19 mouse cellular contexts compared by ENCODE assay signal in the genomic region with DNA sequence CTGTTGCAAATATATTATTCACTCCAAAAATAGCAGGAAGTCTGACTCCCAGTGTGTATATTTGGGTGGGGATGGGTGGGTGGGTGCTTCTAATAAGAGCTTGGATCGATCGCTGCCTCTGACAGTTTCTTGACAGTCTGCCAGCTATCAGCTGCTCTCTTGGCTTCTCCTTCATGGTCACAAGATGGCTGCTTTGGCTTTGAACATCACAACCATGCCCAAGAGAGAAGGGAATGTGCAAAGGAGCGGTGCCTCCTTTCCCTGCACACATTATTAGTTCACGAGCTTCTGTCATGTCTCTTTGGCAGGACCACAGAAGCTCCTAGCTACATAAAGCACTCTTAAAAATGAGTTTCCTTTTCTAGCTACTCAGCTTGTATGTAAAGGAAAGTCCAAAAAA.
DNase-seq lines count a peak whose midpoint lies in the region; ATAC-seq and TF ChIP-seq lines count a peak whose summit lies in the region.
"Had no signal": no experiment of that assay in that cellular context is flagged by ENCODE, and none has a peak within 500 bp of the region (broad histone marks: within the 10 kb centered on the region; RNA-seq: fewer than 3 reads in every experiment).

No protein-coding gene starts in this region.

- no peak overlapping the region for H3K9ac ChIP-seq in forebrain, postnatal 0 days
- no peak overlapping the region for H3K9ac ChIP-seq in forebrain, embryonic 11.5 days (ENCODE audit: low read length)
- no peak overlapping the region for H3K9ac ChIP-seq in lung, postnatal 0 days (replicated peaks; ENCODE audit: low read depth)
- H3K9ac ChIP-seq: hindbrain, embryonic 15.5 days; liver, postnatal 0 days; neural tube, embryonic 13.5 days had no signal

- no peak for TF ChIP-seq EP300 in lung, postnatal 0 days (IDR thresholded peaks at IDR 0.05)

- H3K36me3 ChIP-seq in forebrain, postnatal 0 days (ENCODE audit: insufficient read depth), result no peaks in the 10 kb centered on the region
- no peaks in the 10 kb centered on the region for H3K36me3 ChIP-seq in forebrain, embryonic 11.5 days (ENCODE audit: control insufficient read depth, insufficient read depth, low read length)
- no peaks in the 10 kb centered on the region for H3K36me3 ChIP-seq in lung, postnatal 0 days (ENCODE audit: insufficient read depth, low read length)
- H3K36me3 ChIP-seq: hindbrain, embryonic 15.5 days; midbrain, embryonic 10.5 days; neural tube, embryonic 13.5 days had no signal

- TF ChIP-seq CTCF in forebrain, postnatal 0 days (IDR thresholded peaks at IDR 0.05; ENCODE audit: low read depth), result no peak
- no peak for TF ChIP-seq CTCF in brain, embryonic 14.5 days (IDR thresholded peaks at IDR 0.05; ENCODE audit: borderline replicate concordance, extremely low read depth, insufficient read depth, insufficient read length)
- TF ChIP-seq CTCF in lung, postnatal 0 days (IDR thresholded peaks at IDR 0.05), result no peak

- no peak overlapping the region for H3K4me3 ChIP-seq in forebrain, postnatal 0 days (ENCODE audit: low read depth, low read length)
- H3K4me3 ChIP-seq in forebrain, embryonic 11.5 days (ENCODE audit: low read depth, low read length), result no peak overlapping the region
- no peak overlapping the region for H3K4me3 ChIP-seq in lung, postnatal 0 days (ENCODE audit: low read depth, low read length)
- H3K4me3 ChIP-seq: hindbrain, embryonic 15.5 days; midbrain, embryonic 10.5 days; neural tube, embryonic 13.5 days had no signal

- TF ChIP-seq POLR2A in brain, embryonic 14.5 days (IDR thresholded peaks at IDR 0.05; ENCODE audit: borderline replicate concordance, extremely low read depth, insufficient read depth, insufficient read length, poor library complexity, severe bottlenecking), result no peak

- 0 out of 2 replicates have a peak, but pooled peaks cover 8% of the 10 kb centered on the region for H3K4me1 ChIP-seq in forebrain, postnatal 0 days (ENCODE audit: insufficient read depth)
- H3K4me1 ChIP-seq in forebrain, embryonic 11.5 days (replicated peaks; ENCODE audit: control insufficient read depth, insufficient read depth, low read length), result no peaks in the 10 kb centered on the region
- no peaks in the 10 kb centered on the region for H3K4me1 ChIP-seq in lung, postnatal 0 days (ENCODE audit: insufficient read depth, low read depth, low read length)
- H3K4me1 ChIP-seq: neural tube, embryonic 13.5 days had no signal

- H3K27ac ChIP-seq in forebrain, postnatal 0 days (ENCODE audit: low read depth, low read length), result no peak overlapping the region
- no peak overlapping the region for H3K27ac ChIP-seq in forebrain, embryonic 11.5 days (ENCODE audit: low read depth, low read length)
- H3K27ac ChIP-seq in lung, postnatal 0 days (ENCODE audit: low read length), result no peak overlapping the region
- H3K27ac ChIP-seq: hindbrain, embryonic 15.5 days; midbrain, embryonic 10.5 days; neural tube, embryonic 13.5 days had no signal

- no peak overlapping the region for H3K4me2 ChIP-seq in forebrain, postnatal 0 days (ENCODE audit: low read depth)
- no peak overlapping the region for H3K4me2 ChIP-seq in forebrain, embryonic 11.5 days (ENCODE audit: low read depth, low read length, severe bottlenecking)
- no peak overlapping the region for H3K4me2 ChIP-seq in lung, postnatal 0 days (replicated peaks; ENCODE audit: low read depth, low read length)
- H3K4me2 ChIP-seq: hindbrain, embryonic 15.5 days; neural tube, embryonic 13.5 days had no signal

- 42% methylated on average over 4 of the region's 4 CpGs for WGBS in forebrain, postnatal 0 days
- WGBS in forebrain, embryonic 11.5 days, result 91% methylated on average over 4 of the region's 4 CpGs
- 45% methylated on average over 4 of the region's 4 CpGs for whole genome bisulfite sequencing in lung, postnatal 0 days

- no peaks in the 10 kb centered on the region for H3K27me3 ChIP-seq in forebrain, postnatal 0 days (ENCODE audit: insufficient read depth, low read length)
- no peaks in the 10 kb centered on the region for H3K27me3 ChIP-seq in forebrain, embryonic 11.5 days (ENCODE audit: control insufficient read depth, insufficient read depth, low read length)
- no peaks in the 10 kb centered on the region for H3K27me3 ChIP-seq in lung, postnatal 0 days (replicated peaks; ENCODE audit: insufficient read depth, low read length)
- H3K27me3 ChIP-seq: hindbrain, embryonic 15.5 days; neural tube, embryonic 13.5 days; Patski had no signal

- peak; percentile 34 for ATAC-seq in forebrain, postnatal 0 days
- ATAC-seq in forebrain, embryonic 11.5 days (replicated peaks; ENCODE audit: low FRiP score), result no peak
- 0 out of 2 replicates have a peak, but pooled peaks have one; percentile 19 for ATAC-seq in lung, postnatal 0 days
- ATAC-seq: liver, postnatal 0 days; Patski had no signal

- no peaks in the 10 kb centered on the region for H3K9me3 ChIP-seq in forebrain, postnatal 0 days (ENCODE audit: low read length)
- no peaks in the 10 kb centered on the region for H3K9me3 ChIP-seq in forebrain, embryonic 11.5 days (ENCODE audit: control insufficient read depth, low read length)
- H3K9me3 ChIP-seq in lung, postnatal 0 days (ENCODE audit: low read length), result no peaks in the 10 kb centered on the region
- H3K9me3 ChIP-seq: hindbrain, embryonic 15.5 days; midbrain, embryonic 10.5 days; neural tube, embryonic 13.5 days had no signal

- DNase-seq in forebrain, postnatal 0 days, result peak; percentile 71
- DNase-seq in forebrain, embryonic 11.5 days (ENCODE audit: low spot score), result no peak
- peak; percentile 25 to 68 for DNase-seq in layer of hippocampus, postnatal 14 days (ENCODE audit: low spot score in 2 of 2)
- DNase-seq in layer of hippocampus, adult 18-20 months (ENCODE audit: low spot score in 2 of 2), result no peak
- DNase-seq in brain, embryonic 14.5 days (ENCODE audit: low read depth), result peak; percentile 88
- DNase-seq in lung, postnatal 0 days (ENCODE audit: low spot score), result no peak
- no peak for DNase-seq in thymus, postnatal 4 days
- DNase-seq in ovary, postnatal 10 days (ENCODE audit: low spot score), result no peak
- DNase-seq: adrenal gland, postnatal 14 days; cerebellum, postnatal 25 days; kidney, adult 11 months; kidney, postnatal 25 days; layer of hippocampus, adult 9-11 months; liver; liver, postnatal 0 days had no signal

Comparison
In these comparisons a context has a peak if more than half of its experiments do, and no peak if none do; other contexts are left out.
1. DNase-seq: peak in forebrain, postnatal 0 days (single experiment), layer of hippocampus, postnatal 14 days (2 of 2) and brain, embryonic 14.5 days (single experiment); none in forebrain, embryonic 11.5 days (single experiment), layer of hippocampus, adult 18-20 months (0 of 2), lung, postnatal 0 days (single experiment), thymus, postnatal 4 days (single experiment) and ovary, postnatal 10 days (single experiment).